Mouse (Mus musculus): ENCODE measurements around the gene Vamp4.
"Not testable (repeated sequence)": the region's sequence is repeated elsewhere in the genome, so short reads cannot be mapped to it uniquely, and the experiment has no call there.

The Vamp4 gene

DNA sequence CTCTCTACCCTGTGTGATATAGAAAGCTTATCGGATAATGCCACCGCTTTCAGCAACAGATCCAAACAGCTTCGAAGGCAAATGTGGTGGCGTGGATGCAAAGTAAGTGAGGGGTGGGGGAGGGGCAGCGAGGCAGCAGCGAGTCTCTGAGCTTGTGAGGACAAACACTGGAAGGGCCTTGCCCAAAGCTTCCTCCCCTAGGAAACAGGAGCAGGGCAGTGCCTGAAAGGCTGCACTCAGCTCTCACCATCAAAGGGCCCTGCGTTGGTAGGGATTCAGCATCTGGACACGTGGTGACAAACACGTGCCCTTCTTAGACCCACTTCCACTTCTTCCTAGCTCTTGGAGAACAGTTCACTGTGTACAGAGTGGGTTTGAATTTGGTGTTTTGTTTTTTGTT, 19.1 kb downstream of the Vamp4 start:
- DNase-seq (ENCODE audit: low spot score): peak; percentile 82

- no peak for DNase-seq (ENCODE audit: low spot score)
Observed at GRCm38 (mm10) chr1:162590415-162590997, 20.2 kb downstream of the Vamp4 start.

DNA sequence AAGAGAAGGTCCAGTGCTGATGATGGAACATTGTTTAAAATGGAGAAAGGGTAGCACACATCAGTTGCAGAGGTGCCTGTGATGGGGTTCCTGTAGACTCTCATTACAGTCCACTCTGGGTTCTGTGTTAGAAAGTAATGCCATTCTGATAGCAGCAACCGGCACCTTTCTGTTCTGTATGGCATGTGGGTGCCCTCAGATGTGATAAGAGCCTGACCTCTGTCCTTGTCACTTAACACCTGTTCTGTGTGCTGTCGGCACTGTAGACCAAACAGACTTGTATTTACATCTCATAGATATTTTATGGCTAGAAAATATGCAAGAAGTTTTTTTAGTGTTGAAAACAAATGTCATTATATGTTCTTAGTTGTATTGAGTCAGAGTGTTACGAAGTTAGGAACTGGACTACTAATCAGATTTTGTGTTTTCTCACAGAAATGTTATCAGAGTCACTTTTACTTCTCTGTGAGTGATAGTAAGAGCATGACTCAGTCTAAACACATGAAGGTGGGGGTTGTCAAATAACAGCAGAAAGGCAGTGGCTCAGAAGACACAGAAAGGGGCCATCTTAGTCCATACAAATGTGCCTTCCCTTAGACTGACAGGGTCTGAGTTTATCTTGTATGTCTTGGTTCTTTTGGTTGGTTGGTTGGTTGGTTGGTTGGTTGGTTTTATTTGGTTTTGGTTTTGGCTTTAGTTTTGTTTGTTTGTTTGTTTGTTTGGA, 27.2 kb downstream of the Vamp4 start:
- no peak for DNase-seq (ENCODE audit: low spot score)

GRCm38 (mm10) chr1:162599617-162600016, 29.3 kb downstream of the Vamp4 start:
- no peak for DNase-seq (ENCODE audit: low spot score)

DNA sequence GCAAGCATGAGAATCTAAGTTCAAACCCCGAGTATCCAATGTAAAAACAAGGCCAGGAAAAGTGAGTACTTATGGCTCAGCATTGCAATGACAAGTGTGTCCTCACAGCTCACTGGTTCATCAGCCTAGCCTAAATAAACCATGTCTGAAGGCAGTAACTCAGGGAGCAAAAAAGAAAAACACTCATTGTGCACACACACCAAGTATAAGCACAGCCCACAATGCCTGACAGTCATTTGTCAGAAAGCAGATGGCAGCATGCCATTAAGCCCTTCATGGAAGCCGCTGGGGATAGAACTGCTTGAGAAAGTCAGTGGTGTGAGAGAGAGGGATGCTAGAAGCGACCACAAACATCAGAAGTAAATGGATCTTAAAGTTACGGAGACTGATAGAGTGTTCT, 31.0 kb downstream of the Vamp4 start:
- peak; percentile 62 for DNase-seq (ENCODE audit: low spot score)

DNA sequence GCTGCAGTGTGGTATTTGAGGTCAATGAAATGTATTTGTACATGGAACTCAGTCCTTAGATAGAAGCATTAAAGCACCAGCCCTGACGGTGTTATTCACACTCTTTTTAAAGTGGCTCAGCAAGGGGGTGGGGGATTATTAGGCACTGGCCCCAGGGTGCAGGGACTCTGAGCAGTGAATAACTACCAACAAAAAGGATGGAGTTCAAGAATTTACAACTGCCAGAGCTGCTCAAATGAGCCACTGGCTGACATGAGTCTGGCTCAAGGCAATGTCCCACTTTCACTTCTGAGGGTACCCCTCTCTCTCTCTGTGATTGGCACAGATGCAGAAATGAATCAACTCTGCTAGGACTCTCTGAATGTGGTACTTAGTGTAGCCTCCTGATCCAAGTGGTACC, 37.8 kb downstream of the Vamp4 start:
- DNase-seq (ENCODE audit: low spot score): no peak

GRCm38 (mm10) chr1:162609633-162610250, 39.4 kb downstream of the Vamp4 start:
- DNase-seq (ENCODE audit: low spot score): peak; percentile 29

GRCm38 (mm10) chr1:162611191-162611590, 40.9 kb downstream of the Vamp4 start:
- no peak for DNase-seq (ENCODE audit: low spot score)

- peak; percentile 12 for DNase-seq (ENCODE audit: low spot score)
Observed at GRCm38 (mm10) chr1:162615511-162615910, 45.2 kb downstream of the Vamp4 start.

GRCm38 (mm10) chr1:162620487-162620886, 50.2 kb downstream of the Vamp4 start:
- DNase-seq (ENCODE audit: low spot score): no peak

DNA sequence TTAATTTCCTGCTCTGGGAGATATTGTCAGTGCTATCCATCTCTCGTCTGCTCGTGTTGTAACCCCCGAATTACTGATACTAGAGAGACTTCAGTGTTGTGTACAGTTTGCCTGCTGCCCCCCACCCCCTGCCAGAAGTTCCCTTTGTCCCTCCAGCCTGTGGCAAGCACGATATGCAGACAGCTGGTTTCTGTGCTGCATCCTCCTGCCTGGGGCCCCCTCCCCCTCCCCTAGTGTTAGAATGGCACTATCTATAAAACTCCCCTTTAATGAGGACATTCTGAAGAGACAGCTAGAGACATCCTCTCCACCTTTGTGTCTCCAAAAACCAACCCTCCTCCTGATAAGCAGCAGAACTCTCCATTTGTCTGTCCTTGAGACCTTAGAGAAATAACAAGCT, 53.6 kb downstream of the Vamp4 start:
- no peak for DNase-seq (ENCODE audit: low spot score)

GRCm38 (mm10) chr1:162625229-162625628, 54.9 kb downstream of the Vamp4 start:
- no peak for DNase-seq (ENCODE audit: low spot score)

- not testable (repeated sequence) for DNase-seq (ENCODE audit: low spot score)
Observed at GRCm38 (mm10) chr1:162627821-162628220, 57.5 kb downstream of the Vamp4 start.

GRCm38 (mm10) chr1:162628326-162628725, 58.0 kb downstream of the Vamp4 start:
- DNase-seq (ENCODE audit: low spot score): not testable (repeated sequence)

GRCm38 (mm10) chr1:162635291-162635931, 65.1 kb downstream of the Vamp4 start:
- not testable (repeated sequence) for DNase-seq (ENCODE audit: low spot score)

- no peak for DNase-seq (ENCODE audit: low spot score)
Observed at GRCm38 (mm10) chr1:162636516-162636915, 66.2 kb downstream of the Vamp4 start.

- DNase-seq (ENCODE audit: low spot score): no peak
Observed at GRCm38 (mm10) chr1:162638535-162638934, 68.2 kb downstream of the Vamp4 start.

GRCm38 (mm10) chr1:162639051-162639750, 68.9 kb downstream of the Vamp4 start, which contains the start of gene Myoc:
Myoc (plus strand) TSS chr1:162639155.
- DNase-seq (ENCODE audit: low spot score): no peak

GRCm38 (mm10) chr1:162639861-162640260, 69.5 kb downstream of the Vamp4 start:
- DNase-seq (ENCODE audit: low spot score): no peak

DNA sequence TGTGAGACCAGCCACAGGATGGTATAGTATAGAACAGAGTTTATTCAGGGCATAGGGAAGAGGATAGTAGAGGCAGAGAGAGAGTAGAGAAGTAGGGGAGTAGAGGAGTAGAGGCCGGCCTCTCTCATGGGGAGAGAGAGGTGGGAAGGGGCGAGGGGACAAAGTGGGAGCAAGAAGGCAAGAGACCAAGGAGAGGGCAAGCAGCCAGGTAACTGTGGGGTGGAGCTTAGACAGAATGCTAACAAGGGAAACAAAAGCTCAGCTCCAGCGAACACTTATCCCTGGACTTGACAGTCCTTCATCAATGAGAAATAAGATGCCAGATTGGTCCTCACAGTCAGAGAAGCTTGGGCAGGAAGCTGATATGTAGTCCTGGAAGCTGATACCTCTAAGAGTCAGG, 72.3 kb downstream of the Vamp4 start:
- DNase-seq (ENCODE audit: low spot score): no peak

DNA sequence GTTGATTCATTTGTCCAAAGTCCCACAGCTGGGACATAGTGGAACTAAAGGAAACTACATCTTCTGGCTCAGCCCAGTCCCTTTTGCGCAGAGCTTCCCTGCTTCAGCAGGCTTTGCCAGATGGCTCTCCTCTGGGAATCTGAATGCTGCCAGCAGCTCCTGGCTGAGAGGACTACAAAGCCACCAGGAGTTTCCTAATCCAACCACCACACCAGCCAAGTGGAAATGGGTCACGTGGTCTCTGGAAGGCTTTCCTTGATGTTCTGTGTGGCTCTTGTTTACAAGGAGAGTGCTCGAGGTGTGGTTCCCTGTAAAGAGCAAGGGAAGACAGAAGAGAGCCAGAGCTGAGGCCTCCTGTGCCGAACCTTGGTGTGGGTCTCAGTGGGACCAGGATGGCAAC, 73.4 kb downstream of the Vamp4 start:
- no peak for DNase-seq (ENCODE audit: low spot score)

DNA sequence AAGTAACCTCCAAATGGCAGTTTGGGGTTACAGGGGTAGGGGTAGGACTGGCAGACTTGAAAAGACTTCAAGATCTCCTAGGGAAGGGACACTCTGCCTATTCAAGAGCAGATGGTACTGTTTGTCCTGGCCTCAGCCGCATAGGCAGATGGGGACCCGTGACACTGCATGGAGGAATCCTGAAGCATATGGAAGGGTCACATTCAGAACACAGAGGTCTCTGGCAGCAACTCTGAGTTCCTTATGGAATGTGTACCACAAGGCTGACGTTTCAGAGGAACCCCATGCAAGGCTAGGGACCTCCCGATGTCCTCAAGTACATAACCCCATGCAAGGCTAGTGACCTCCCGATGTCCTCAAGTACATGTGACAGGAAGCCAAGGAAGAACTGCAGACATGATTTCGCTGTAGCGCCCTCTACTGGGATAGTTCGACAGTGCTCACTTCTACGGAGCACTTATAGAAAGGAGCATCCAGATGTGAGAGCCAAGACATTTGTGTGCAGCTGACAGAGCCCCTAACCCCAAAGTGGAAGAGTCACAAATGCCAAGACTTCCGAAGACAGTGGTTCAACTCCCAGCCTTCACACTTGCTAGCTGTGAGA, 75.9 kb downstream of the Vamp4 start:
- no peak for DNase-seq (ENCODE audit: low spot score)
